Mouse (Mus musculus): ENCODE data around the gene Fgr. TPM values are rescaled to one million over a fixed set of nuclear protein-coding genes. Genes with fewer than 3 reads are reported as not detected.

Fgr gene
- polyA plus RNA-seq, 1 experiment from 2014 or later = 0.79 TPM

DNA sequence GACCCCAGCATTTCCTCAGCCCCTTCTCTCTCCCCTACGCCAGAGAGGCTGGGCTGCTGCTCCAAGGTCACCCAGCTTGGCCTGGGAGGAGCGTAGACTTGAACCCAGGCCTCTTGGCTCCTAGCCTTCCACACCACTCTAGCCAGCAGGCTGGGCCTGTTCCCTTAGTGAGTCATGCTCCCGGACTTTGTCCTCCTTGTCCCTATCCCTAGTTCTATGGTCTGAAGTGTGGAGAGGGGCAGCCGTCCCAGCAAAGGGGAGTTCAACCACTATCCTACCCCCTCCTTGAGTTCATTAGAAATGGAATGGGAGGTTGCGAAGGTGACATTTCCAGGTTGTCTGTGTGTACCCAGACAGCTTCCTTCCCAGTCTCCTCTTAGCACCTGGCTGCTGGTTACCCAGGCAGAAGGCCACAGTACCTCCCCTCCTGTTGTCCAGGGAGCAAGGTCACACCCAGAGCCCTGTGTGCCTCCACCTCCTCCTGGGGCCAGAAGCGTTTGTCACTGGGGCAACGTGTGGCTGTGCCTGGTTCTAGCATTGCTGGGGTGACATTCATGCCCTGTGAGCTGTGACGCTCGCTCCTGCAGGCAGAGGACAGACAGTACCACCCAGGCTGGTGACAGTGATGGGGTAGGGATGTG is 76.4 kb downstream of the Fgr start:
- no peak for ATAC-seq (ENCODE audit: low read depth)
- Histone ChIP-seq H3K36me3 (ENCODE audit: control insufficient read depth, insufficient read depth, low read length) (no peaks in the 10 kb centered on the region), H3K4me2 (ENCODE audit: low read depth, low read length) (no peak overlapping the region), H3K27me3 (ENCODE audit: control insufficient read depth, insufficient read depth, low read depth, low read length) (no peaks in the 10 kb centered on the region), H3K9ac (ENCODE audit: low read length) (no peak overlapping the region), H3K4me3 (ENCODE audit: low read length) (no peak overlapping the region), H3K9me3 (ENCODE audit: control insufficient read depth, low read length) (no peaks in the 10 kb centered on the region), H3K4me1 (replicated peaks; ENCODE audit: control insufficient read depth, insufficient read depth, low read length) (peaks cover 74% of the 10 kb centered on the region), H3K27ac (ENCODE audit: low read length) (no peak overlapping the region)
- 62% methylated on average over 9 of the region's 9 CpGs for WGBS

DNA sequence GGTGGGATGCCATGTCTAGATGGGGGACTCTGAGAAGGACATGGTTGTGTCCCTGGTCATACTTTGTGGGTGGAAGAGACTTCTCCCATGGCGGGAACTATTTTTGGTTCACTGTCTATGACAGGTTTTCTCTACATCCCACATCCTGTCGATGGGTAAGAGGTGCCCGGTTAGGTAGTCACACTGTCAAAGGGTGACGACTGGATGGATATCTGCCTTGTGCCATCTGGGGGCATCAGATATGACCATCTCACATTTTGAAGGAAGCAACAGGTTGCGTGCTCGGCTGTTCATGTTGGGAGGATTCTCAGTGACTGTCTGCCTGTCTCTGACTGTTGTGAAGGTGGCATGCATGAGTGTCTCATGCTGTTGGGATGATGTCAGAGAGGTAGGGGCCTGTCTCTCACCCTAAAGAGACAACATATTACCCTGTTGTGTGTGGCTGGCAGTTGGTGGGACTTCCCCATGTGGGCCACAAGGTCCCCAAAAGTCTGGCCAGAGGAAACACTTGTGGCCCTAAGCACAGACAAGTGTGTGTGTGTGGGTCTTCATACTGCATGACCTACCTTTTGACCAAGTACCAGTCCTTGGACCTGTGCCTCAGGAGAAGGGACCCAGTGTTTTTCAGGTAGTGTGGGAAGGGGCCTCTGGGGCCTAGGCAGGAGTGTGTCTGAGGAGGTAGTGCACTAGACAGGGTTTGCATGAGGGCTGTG is 77.1 kb downstream of the Fgr start:
- no peaks in the 10 kb centered on the region for H3K36me3 ChIP-seq (ENCODE audit: control insufficient read depth, insufficient read depth, low read length)
- no peaks in the 10 kb centered on the region for H3K9me3 ChIP-seq (ENCODE audit: control insufficient read depth, low read length)
- WGBS = 76% methylated on average over 6 of the region's 6 CpGs
- H3K27ac ChIP-seq (ENCODE audit: low read length) = no peak overlapping the region
- H3K27me3 ChIP-seq (ENCODE audit: control insufficient read depth, insufficient read depth, low read depth, low read length) = no peaks in the 10 kb centered on the region
- no peak overlapping the region for H3K9ac ChIP-seq (ENCODE audit: low read length)
- H3K4me1 ChIP-seq (replicated peaks; ENCODE audit: control insufficient read depth, insufficient read depth, low read length) = peaks cover 77% of the 10 kb centered on the region
- ATAC-seq (ENCODE audit: low read depth) = no peak
- no peak overlapping the region for H3K4me2 ChIP-seq (ENCODE audit: low read depth, low read length)
- no peak overlapping the region for H3K4me3 ChIP-seq (ENCODE audit: low read length)

DNA sequence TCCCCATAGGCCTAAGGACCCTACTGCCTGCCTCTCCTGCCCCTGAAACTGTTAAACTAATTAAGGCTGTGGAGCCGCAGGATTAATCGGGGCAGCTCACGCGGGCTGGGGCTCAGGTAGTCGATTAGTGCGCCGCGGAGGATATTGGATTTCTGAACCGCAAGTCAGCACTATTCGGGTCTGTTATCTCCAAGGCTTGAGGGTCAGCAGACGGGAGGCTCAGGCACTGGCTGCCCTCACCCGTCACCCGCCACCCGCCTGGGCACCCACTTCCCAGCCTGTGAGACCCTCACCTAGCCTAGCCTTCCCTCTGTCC is 77.6 kb downstream of the Fgr start:
- no peak overlapping the region for H3K4me3 ChIP-seq (ENCODE audit: low read length)

More for the DNA sequence above, 77.6 kb downstream of the Fgr start:
- H3K9me3 ChIP-seq (ENCODE audit: control insufficient read depth, low read length) = no peaks in the 10 kb centered on the region
- H3K27me3 ChIP-seq (ENCODE audit: control insufficient read depth, insufficient read depth, low read depth, low read length) = no peaks in the 10 kb centered on the region
- no peaks in the 10 kb centered on the region for H3K36me3 ChIP-seq (ENCODE audit: control insufficient read depth, insufficient read depth, low read length)
- no peak overlapping the region for H3K4me2 ChIP-seq (ENCODE audit: low read depth, low read length)
- 57% methylated on average over 14 of the region's 14 CpGs for WGBS
- H3K4me1 ChIP-seq (replicated peaks; ENCODE audit: control insufficient read depth, insufficient read depth, low read length) = peaks cover 77% of the 10 kb centered on the region
- ATAC-seq (ENCODE audit: low read depth) = no peak
- H3K27ac ChIP-seq (ENCODE audit: low read length) = 0 out of 2 replicates have a peak overlapping the region, but pooled peaks have one; percentile 23
- no peak overlapping the region for H3K9ac ChIP-seq (ENCODE audit: low read length)

Other genes starting within 250 kb of the Fgr start
- gene Xkr8, start 241.5 kb upstream of the Fgr start, polyA plus RNA-seq (2015; fragmentation: Nextera tagmentation; extraction: Ambion mirVana) = 6.6 and 6.8 TPM in 2 replicates
- gene Smpdl3b, start 216.8 kb upstream of the Fgr start, polyA plus RNA-seq (2015; fragmentation: Nextera tagmentation; extraction: Ambion mirVana) = 6.0 and 6.2 TPM in 2 replicates
- 97.9 and 103 TPM in 2 replicates for gene Rpa2, start 205.8 kb upstream of the Fgr start, polyA plus RNA-seq (2015; fragmentation: Nextera tagmentation; extraction: Ambion mirVana)
- 1.3 and 1.5 TPM in 2 replicates for gene Themis2, start 177.7 kb upstream of the Fgr start, polyA plus RNA-seq (2015; fragmentation: Nextera tagmentation; extraction: Ambion mirVana)
- gene Ppp1r8, start 130.9 kb upstream of the Fgr start, polyA plus RNA-seq (2015; fragmentation: Nextera tagmentation; extraction: Ambion mirVana) = 58.4 and 59.1 TPM in 2 replicates
- 64.1 and 68.4 TPM in 2 replicates for gene Stx12, start 89.6 kb upstream of the Fgr start, polyA plus RNA-seq (2015; fragmentation: Nextera tagmentation; extraction: Ambion mirVana)
- gene Fam76a, start 51.5 kb upstream of the Fgr start, polyA plus RNA-seq (2015; fragmentation: Nextera tagmentation; extraction: Ambion mirVana) = 42.9 and 44.5 TPM in 2 replicates
- gene Ahdc1, start 37.2 kb downstream of the Fgr start, polyA plus RNA-seq (2015; fragmentation: Nextera tagmentation; extraction: Ambion mirVana) = 8.0 and 8.2 TPM in 2 replicates
- gene Wasf2, start 156.4 kb downstream of the Fgr start, polyA plus RNA-seq (2015; fragmentation: Nextera tagmentation; extraction: Ambion mirVana) = 140 and 144 TPM in 2 replicates
- gene Cd164l2, start 238.0 kb downstream of the Fgr start, polyA plus RNA-seq (2015; fragmentation: Nextera tagmentation; extraction: Ambion mirVana) = 7.7 and 13.2 TPM in 2 replicates
- 0.15 TPM in 1 of 2 replicates, not detected in the other for gene Gpr3, start 238.4 kb downstream of the Fgr start, polyA plus RNA-seq (2015; fragmentation: Nextera tagmentation; extraction: Ambion mirVana)